Mouse (Mus musculus) olfactory bulb, adult 2 months (tissue): ENCODE measurements around the gene Gpr55.
"Not testable (repeated sequence)": the region's sequence is repeated elsewhere in the genome, so short reads cannot be mapped to it uniquely, and the experiment has no call there.

Source experiments
- CTCF ChIP-seq: fragments of 200-500 bp; IDR thresholded peaks from 2 replicates; pipeline ENCODE4 v1.5.1; 2012; ENCODE audit warnings: low read depth, mild to moderate bottlenecking, low read length, moderate library complexity; ENCODE audit not compliant: insufficient read depth
- POLR2A ChIP-seq: fragments of 200-500 bp; IDR thresholded peaks from 2 replicates; pipeline ENCODE4 v1.6.1; 2012; ENCODE audit warnings: mild to moderate bottlenecking, low read depth, low read length, moderate library complexity; ENCODE audit not compliant: insufficient read depth

GRCm38 (mm10) chr1:85988882-85989281 lies 28.1 kb upstream of the Gpr55 start:
- not testable (repeated sequence) for TF ChIP-seq CTCF, POLR2A
